Mouse (Mus musculus): ENCODE measurements around the gene Gemin6. TPM values are rescaled to one million over a fixed set of nuclear protein-coding genes. Genes with fewer than 3 reads are reported as not detected.
"Not testable (repeated sequence)": the region's sequence is repeated elsewhere in the genome, so short reads cannot be mapped to it uniquely, and the experiment has no call there.

Gene Gemin6
- total and polyA plus RNA-seq, 3 experiments: 19.6 to 25.3 TPM; not detected in 1

GRCm38 (mm10) chr17:80175966-80176365 is 48.3 kb upstream of the Gemin6 start:
- no peak overlapping the region for H3K27ac ChIP-seq (ENCODE audit: control insufficient read depth, low read depth, low read length)
- no peaks in the 10 kb centered on the region for H3K36me3 ChIP-seq (ENCODE audit: control insufficient read depth in 1 of 2, insufficient read depth in 2 of 2, low read length in 2 of 2)
- H3K79me2 ChIP-seq (ENCODE audit: control insufficient read depth, insufficient read depth, low read length, poor library complexity): no peaks in the 10 kb centered on the region
- H3K27me3 ChIP-seq (ENCODE audit: control insufficient read depth in 1 of 2, insufficient read depth in 2 of 2, low read length in 2 of 2): no peaks in the 10 kb centered on the region; a peak in 1 of 4 replicates
- no peaks in the 10 kb centered on the region for H3K9me3 ChIP-seq (replicated peaks; ENCODE audit: insufficient read depth, low read length)
- H3K4me1 ChIP-seq (ENCODE audit: control insufficient read depth in 1 of 2, insufficient read depth in 2 of 2, low read length in 2 of 2): no peaks in the 10 kb centered on the region
- H3K4me3 ChIP-seq (ENCODE audit: control insufficient read depth in 1 of 2, insufficient read depth in 1 of 2, low read depth in 2 of 2, low read length in 2 of 2): no peak overlapping the region
- DNase-seq (ENCODE audit: low read depth, low spot score): no peak
- no peak overlapping the region for H3K9ac ChIP-seq (ENCODE audit: control insufficient read depth, low read depth, low read length, poor library complexity, severe bottlenecking)
- TF ChIP-seq GATA1 (IDR thresholded peaks at IDR 0.05; ENCODE audit: low read depth, low read length) (no peak), NELFE (IDR thresholded peaks at IDR 0.05; ENCODE audit: low read depth, low read length) (no peak), CTCF (IDR thresholded peaks at IDR 0.05 in 2 of 3, conservative IDR thresholded peaks at IDR 0.05 in 1 of 3; ENCODE audit: control insufficient read depth in 1 of 3, insufficient read depth in 1 of 3, low read depth in 2 of 3, low read length in 3 of 3, poor library complexity in 1 of 3, severe bottlenecking in 1 of 3) (no peak), CHD2 (IDR thresholded peaks at IDR 0.05; ENCODE audit: low read length) (no peak), EP300 (IDR thresholded peaks at IDR 0.05; ENCODE audit: low read depth in 1 of 2, low read length in 2 of 2) (no peak), MYC (IDR thresholded peaks at IDR 0.05; ENCODE audit: low read depth, low read length) (no peak), POLR2AphosphoS5 (IDR thresholded peaks at IDR 0.05; ENCODE audit: borderline replicate concordance, low read depth, low read length) (no peak), MAX (IDR thresholded peaks at IDR 0.05; ENCODE audit: low read length) (no peak), POLR2AphosphoS2 (IDR thresholded peaks at IDR 0.05; ENCODE audit: low read length) (no peak), BHLHE40 (IDR thresholded peaks at IDR 0.05; ENCODE audit: borderline replicate concordance, low read depth, low read length) (no peak), MXI1 (IDR thresholded peaks at IDR 0.05; ENCODE audit: low read depth, low read length) (no peak), KAT2A (conservative IDR thresholded peaks at IDR 0.05; ENCODE audit: low read depth, low read length) (no peak), TBP (IDR thresholded peaks at IDR 0.05; ENCODE audit: low read depth, low read length) (no peak), GABPA (IDR thresholded peaks at IDR 0.05; ENCODE audit: low read depth, low read length) (no peak)

DNA sequence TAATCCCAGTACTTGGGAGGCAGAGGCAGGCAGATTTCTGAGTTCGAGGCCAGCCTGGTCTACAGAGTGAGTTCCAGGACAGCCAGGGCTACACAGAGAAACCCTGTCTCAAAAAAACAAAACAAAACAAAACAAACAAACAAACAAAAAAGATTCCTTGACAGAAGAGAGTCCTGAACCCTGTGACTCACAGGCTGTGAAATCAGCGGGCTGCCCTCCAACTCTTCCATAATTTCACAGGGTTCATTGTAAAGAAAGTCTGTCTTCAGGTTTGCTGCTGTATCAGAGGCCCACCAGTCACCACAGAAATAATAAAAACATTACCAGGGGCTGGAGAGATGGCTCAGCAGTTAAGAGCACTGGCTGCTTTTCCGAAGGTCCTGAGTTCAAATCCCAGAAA is 45.4 kb upstream of the Gemin6 start:
- H3K4me1 ChIP-seq (ENCODE audit: control insufficient read depth in 1 of 2, insufficient read depth in 2 of 2, low read length in 2 of 2): not testable (repeated sequence)

GRCm38 (mm10) chr17:80179959-80180358 is 44.3 kb upstream of the Gemin6 start:
- H3K27ac ChIP-seq (ENCODE audit: control insufficient read depth, low read depth, low read length): no peak overlapping the region
- H3K4me3 ChIP-seq (ENCODE audit: control insufficient read depth in 1 of 2, insufficient read depth in 1 of 2, low read depth in 2 of 2, low read length in 2 of 2): no peak overlapping the region
- DNase-seq (ENCODE audit: low read depth, low spot score): peak; percentile 86
- no peak overlapping the region for H3K9ac ChIP-seq (ENCODE audit: control insufficient read depth, low read depth, low read length, poor library complexity, severe bottlenecking)
- no peaks in the 10 kb centered on the region for H3K4me1 ChIP-seq (ENCODE audit: control insufficient read depth in 1 of 2, insufficient read depth in 2 of 2, low read length in 2 of 2)
- H3K79me2 ChIP-seq (ENCODE audit: control insufficient read depth, insufficient read depth, low read length, poor library complexity): no peaks in the 10 kb centered on the region
- H3K9me3 ChIP-seq (replicated peaks; ENCODE audit: insufficient read depth, low read length): no peaks in the 10 kb centered on the region
- no peaks in the 10 kb centered on the region for H3K27me3 ChIP-seq (ENCODE audit: control insufficient read depth in 1 of 2, insufficient read depth in 2 of 2, low read length in 2 of 2)
- no peaks in the 10 kb centered on the region for H3K36me3 ChIP-seq (ENCODE audit: control insufficient read depth in 1 of 2, insufficient read depth in 2 of 2, low read length in 2 of 2)
- TF ChIP-seq ETS1 (IDR thresholded peaks at IDR 0.05; ENCODE audit: low read depth, low read length): no peak
- TF ChIP-seq UBTF (IDR thresholded peaks at IDR 0.05; ENCODE audit: borderline replicate concordance, insufficient read depth, low read depth, low read length): no peak
- TF ChIP-seq CTCF (IDR thresholded peaks at IDR 0.05 in 2 of 3, conservative IDR thresholded peaks at IDR 0.05 in 1 of 3; ENCODE audit: control insufficient read depth in 1 of 3, insufficient read depth in 1 of 3, low read depth in 2 of 3, low read length in 3 of 3, poor library complexity in 1 of 3, severe bottlenecking in 1 of 3): peak; percentile 87 to 91 (median 90)
- TF ChIP-seq SIN3A (IDR thresholded peaks at IDR 0.05; ENCODE audit: low read length): 0 out of 2 replicates have a peak, but pooled peaks have one; percentile 56
- no peak for TF ChIP-seq MEF2A (IDR thresholded peaks at IDR 0.05; ENCODE audit: extremely low read depth, insufficient replicate concordance, low read depth, low read length, poor library complexity, severe bottlenecking)
- no peak for TF ChIP-seq TAL1 (IDR thresholded peaks at IDR 0.05; ENCODE audit: low read length)
- TF ChIP-seq GABPA (IDR thresholded peaks at IDR 0.05; ENCODE audit: low read depth, low read length): no peak
- TF ChIP-seq ELF1 (IDR thresholded peaks at IDR 0.05; ENCODE audit: low read depth, low read length): no peak
- peak; percentile 89 for TF ChIP-seq RAD21 (IDR thresholded peaks at IDR 0.05; ENCODE audit: low read depth, low read length)
- TF ChIP-seq HCFC1 (IDR thresholded peaks at IDR 0.05; ENCODE audit: low read depth, low read length): no peak
- TF ChIP-seq KAT2A (conservative IDR thresholded peaks at IDR 0.05; ENCODE audit: low read depth, low read length): no peak
- TF ChIP-seq MYC (IDR thresholded peaks at IDR 0.05; ENCODE audit: low read depth, low read length): peak; percentile 99
- no peak for TF ChIP-seq NELFE (IDR thresholded peaks at IDR 0.05; ENCODE audit: low read depth, low read length)
- TF ChIP-seq POLR2AphosphoS2 (IDR thresholded peaks at IDR 0.05; ENCODE audit: low read length): no peak
- no peak for TF ChIP-seq CHD1 (IDR thresholded peaks at IDR 0.05; ENCODE audit: low read depth, low read length)
- no peak for TF ChIP-seq MAZ (IDR thresholded peaks at IDR 0.05; ENCODE audit: low read depth, low read length)
- TF ChIP-seq MAFK (IDR thresholded peaks at IDR 0.05; ENCODE audit: borderline replicate concordance, low read depth, low read length): no peak
- peak; percentile 34; the same call in 1 of the 2 replicates for TF ChIP-seq ZNF384 (IDR thresholded peaks at IDR 0.05; ENCODE audit: low read depth, low read length)

More for the DNA sequence above, 45.4 kb upstream of the Gemin6 start:
- H3K9ac ChIP-seq (ENCODE audit: control insufficient read depth, low read depth, low read length, poor library complexity, severe bottlenecking); H3K4me3 ChIP-seq (ENCODE audit: control insufficient read depth in 1 of 2, insufficient read depth in 1 of 2, low read depth in 2 of 2, low read length in 2 of 2); H3K27me3 ChIP-seq (ENCODE audit: control insufficient read depth in 1 of 2, insufficient read depth in 2 of 2, low read length in 2 of 2); DNase-seq (ENCODE audit: low read depth, low spot score); H3K9me3 ChIP-seq (replicated peaks; ENCODE audit: insufficient read depth, low read length); H3K36me3 ChIP-seq (ENCODE audit: control insufficient read depth in 1 of 2, insufficient read depth in 2 of 2, low read length in 2 of 2); H3K79me2 ChIP-seq (ENCODE audit: control insufficient read depth, insufficient read depth, low read length, poor library complexity); H3K27ac ChIP-seq (ENCODE audit: control insufficient read depth, low read depth, low read length): not testable (repeated sequence)
